Mouse (Mus musculus) cortical plate, adult 2 months (tissue): ENCODE results near the gene Galnt17.

Experiments used
- CTCF ChIP-seq: fragments of 200-500 bp; IDR thresholded peaks from 2 replicates; pipeline ENCODE4 v1.5.1; 2011; ENCODE audit warnings: mild to moderate bottlenecking, control low read depth, low read length; ENCODE audit not compliant: insufficient read depth; ENCODE audit errors: extremely low read depth
- POLR2A ChIP-seq: fragments of 200-500 bp; IDR thresholded peaks from 2 replicates; pipeline ENCODE4 v1.6.1; 2011; ENCODE audit warnings: mild to moderate bottlenecking, low read length, control low read depth; ENCODE audit not compliant: insufficient read depth; ENCODE audit errors: extremely low read depth

DNA sequence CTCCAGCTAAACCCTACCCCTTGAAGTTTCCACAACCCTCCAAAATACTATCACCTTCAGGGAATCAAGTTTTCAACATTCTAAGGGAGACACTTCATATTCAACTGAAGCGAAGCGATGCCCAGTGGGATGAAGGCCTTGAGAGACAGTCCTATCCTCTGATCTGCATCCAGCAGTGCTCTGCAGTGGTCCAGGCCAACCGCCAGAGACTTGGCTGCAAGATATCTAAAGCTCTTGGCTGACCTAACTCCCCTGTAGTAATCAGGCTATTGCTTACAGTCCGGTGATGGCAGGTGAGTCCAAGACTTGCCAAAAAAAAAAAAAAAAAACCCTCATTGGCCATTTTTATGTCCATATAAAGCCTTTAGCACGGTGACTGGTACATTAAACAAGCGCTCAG is 21.2 kb downstream of the Galnt17 start:
- no peak for TF ChIP-seq CTCF
- no peak for TF ChIP-seq POLR2A
